Mouse (Mus musculus) liver, postnatal 0 days (tissue): ENCODE data around the gene Tcp11.

Experiments
- CTCF ChIP-seq: sonication (generic); IDR thresholded peaks from 2 replicates; pipeline ENCODE4 v1.5.1; 2016; ENCODE audit warnings: antibody characterized with exemption, low read depth
- EP300 ChIP-seq: IDR thresholded peaks from 2 replicates; pipeline ENCODE4 v1.6.1; 2016; ENCODE audit warnings: antibody characterized with exemption, low read depth, mild to moderate bottlenecking

- TF ChIP-seq CTCF: no peak
- TF ChIP-seq EP300: no peak
Measured at GRCm38 (mm10) chr17:28047520-28047919, 32.9 kb downstream of the Tcp11 start.
